Mouse (Mus musculus) kidney, adult 2 months (tissue): ENCODE data around the gene Cyld. TPM values are rescaled to one million over a fixed set of nuclear protein-coding genes. Genes with fewer than 3 reads are reported as not detected.

Experiments used
- DNase-seq: peaks from one replicate; pipeline ENCODE4 v3.0.0; 2021
- H3K27ac ChIP-seq: fragments of 200-500 bp; 2 replicates; pipeline ENCODE4 v1.5.1; 2012; ENCODE audit warnings: low read depth, low read length, control low read depth, inconsistent platforms; ENCODE audit not compliant: insufficient read depth
- H3K27me3 ChIP-seq: fragments of 200-500 bp; replicated peaks from 2 replicates; pipeline ENCODE4 v1.6.1; 2012; ENCODE audit warnings: mild to moderate bottlenecking, moderate library complexity, low read length, inconsistent platforms; ENCODE audit not compliant: control insufficient read depth, insufficient read depth
- H3K36me3 ChIP-seq: fragments of 200-500 bp; 2 replicates; pipeline ENCODE4 v1.6.1; 2012; ENCODE audit warnings: mild to moderate bottlenecking, moderate library complexity, low read length, inconsistent platforms; ENCODE audit not compliant: control insufficient read depth, insufficient read depth
- H3K4me1 ChIP-seq: fragments of 200-500 bp; 2 replicates; pipeline ENCODE4 v1.6.1; 2011; ENCODE audit warnings: low read length; ENCODE audit not compliant: control insufficient read depth, insufficient read depth
- H3K4me3 ChIP-seq: fragments of 200-500 bp; 2 replicates; pipeline ENCODE4 v1.5.1; 2011; ENCODE audit warnings: mild to moderate bottlenecking, low read depth, low read length, control low read depth; ENCODE audit not compliant: insufficient read depth
- CTCF ChIP-seq: fragments of 200-500 bp; conservative IDR thresholded peaks from 2 replicates; pipeline ENCODE4 v1.5.1; 2011; ENCODE audit warnings: low read depth, mild to moderate bottlenecking, control low read depth, low read length, moderate library complexity, mixed read lengths; ENCODE audit not compliant: insufficient read depth, insufficient read length
- POLR2A ChIP-seq: fragments of 200-500 bp; IDR thresholded peaks from one replicate; pipeline ENCODE4 v1.6.1; 2011; ENCODE audit warnings: low read depth, low read length, control low read depth
- WGBS: fragments of 180-500 bp; shearing (Covaris S2); methylation state at CpG from one replicate; pipeline ENCODE4 v1.1.7; 2018; 5-methylcytosine and 5-hydroxymethylcytosine counted together
- polyA plus RNA-seq: library from polyadenylated mRNA; depleted of rRNA; stranded (reverse); fragments of >200 nt; gene quantifications from 2 replicates; pipeline ENCODE4 v1.2.3, GENCODE M21; 2012

The Cyld gene
- polyA plus RNA-seq, 1 experiment = 10.0 TPM

DNA sequence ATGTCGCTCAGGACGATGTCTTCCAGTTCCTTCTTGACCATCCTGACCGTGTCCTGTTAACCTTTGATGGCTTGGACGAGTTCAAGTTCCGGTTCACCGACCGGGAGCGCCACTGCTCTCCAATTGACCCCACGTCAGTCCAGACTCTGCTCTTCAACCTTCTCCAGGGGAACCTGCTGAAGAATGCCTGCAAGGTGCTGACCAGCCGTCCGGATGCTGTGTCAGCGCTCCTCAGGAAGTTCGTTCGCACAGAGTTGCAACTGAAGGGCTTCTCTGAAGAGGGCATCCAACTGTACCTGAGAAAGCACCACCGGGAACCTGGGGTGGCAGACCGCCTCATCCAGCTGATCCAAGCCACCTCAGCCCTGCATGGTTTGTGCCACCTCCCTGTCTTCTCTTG lies 32.7 kb upstream of the Cyld start:
- WGBS = 40% methylated on average over 16 of the region's 16 CpGs
- DNase-seq = peak; percentile 94
- peak overlapping the region; percentile 75 for H3K27ac ChIP-seq
- H3K4me1 ChIP-seq = peaks cover 9% of the 10 kb centered on the region
- H3K36me3 ChIP-seq = no peaks in the 10 kb centered on the region
- peak overlapping the region; percentile 6; the same call in 1 of the 2 replicates for H3K4me3 ChIP-seq
- TF ChIP-seq CTCF (no peak), POLR2A (no peak)
- no peaks in the 10 kb centered on the region for H3K27me3 ChIP-seq

DNA sequence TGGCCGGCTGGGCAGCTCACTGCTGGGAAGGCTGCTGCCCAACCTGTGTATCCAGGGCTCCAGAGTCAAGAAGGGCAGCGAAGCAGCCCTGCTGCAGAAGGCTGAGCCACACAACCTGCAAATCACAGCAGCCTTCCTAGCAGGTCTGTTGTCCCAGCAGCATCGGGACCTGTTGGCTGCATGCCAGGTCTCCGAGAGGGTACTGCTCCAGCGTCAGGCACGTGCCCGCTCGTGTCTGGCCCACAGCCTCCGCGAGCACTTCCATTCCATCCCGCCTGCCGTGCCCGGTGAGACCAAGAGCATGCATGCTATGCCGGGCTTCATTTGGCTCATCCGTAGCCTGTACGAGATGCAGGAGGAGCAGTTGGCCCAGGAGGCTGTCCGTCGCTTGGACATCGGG lies 31.9 kb upstream of the Cyld start:
- 59% methylated on average over 19 of the region's 19 CpGs for WGBS
- Histone ChIP-seq H3K4me3 (peak overlapping the region; percentile 6; the same call in 1 of the 2 replicates), H3K27ac (peak overlapping the region; percentile 75), H3K4me1 (peaks cover 9% of the 10 kb centered on the region), H3K36me3 (no peaks in the 10 kb centered on the region), H3K27me3 (no peaks in the 10 kb centered on the region)
- peak; percentile 75 for DNase-seq
- TF ChIP-seq CTCF (no peak), POLR2A (no peak)

DNA sequence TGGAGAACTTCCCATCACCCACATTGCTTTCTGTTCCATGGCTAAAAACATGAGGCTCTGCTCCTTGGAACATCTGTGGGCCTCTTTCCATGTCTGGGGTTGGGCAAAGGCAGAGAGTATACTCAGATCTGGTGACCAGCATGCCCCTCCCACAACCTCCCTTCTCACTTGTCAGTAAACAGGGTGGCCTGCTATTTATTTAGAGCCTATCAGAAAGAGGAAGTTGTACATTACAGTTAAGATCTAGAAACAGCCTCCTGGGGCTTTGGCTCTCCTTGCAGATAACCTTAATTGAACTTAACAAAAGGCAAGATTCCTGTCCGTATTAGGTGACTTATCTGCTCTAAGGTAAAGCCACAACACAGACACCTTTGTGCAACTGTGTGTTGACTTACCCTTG lies 30.4 kb upstream of the Cyld start:
- no peak for TF ChIP-seq CTCF
- no peak for TF ChIP-seq POLR2A
- WGBS = 60% methylated on average over 1 of the region's 1 CpGs
- peak; percentile 54 for DNase-seq
- no peaks in the 10 kb centered on the region for H3K27me3 ChIP-seq
- no peak overlapping the region for H3K27ac ChIP-seq
- no peak overlapping the region for H3K4me3 ChIP-seq
- H3K36me3 ChIP-seq = no peaks in the 10 kb centered on the region
- peaks cover 9% of the 10 kb centered on the region for H3K4me1 ChIP-seq

DNA sequence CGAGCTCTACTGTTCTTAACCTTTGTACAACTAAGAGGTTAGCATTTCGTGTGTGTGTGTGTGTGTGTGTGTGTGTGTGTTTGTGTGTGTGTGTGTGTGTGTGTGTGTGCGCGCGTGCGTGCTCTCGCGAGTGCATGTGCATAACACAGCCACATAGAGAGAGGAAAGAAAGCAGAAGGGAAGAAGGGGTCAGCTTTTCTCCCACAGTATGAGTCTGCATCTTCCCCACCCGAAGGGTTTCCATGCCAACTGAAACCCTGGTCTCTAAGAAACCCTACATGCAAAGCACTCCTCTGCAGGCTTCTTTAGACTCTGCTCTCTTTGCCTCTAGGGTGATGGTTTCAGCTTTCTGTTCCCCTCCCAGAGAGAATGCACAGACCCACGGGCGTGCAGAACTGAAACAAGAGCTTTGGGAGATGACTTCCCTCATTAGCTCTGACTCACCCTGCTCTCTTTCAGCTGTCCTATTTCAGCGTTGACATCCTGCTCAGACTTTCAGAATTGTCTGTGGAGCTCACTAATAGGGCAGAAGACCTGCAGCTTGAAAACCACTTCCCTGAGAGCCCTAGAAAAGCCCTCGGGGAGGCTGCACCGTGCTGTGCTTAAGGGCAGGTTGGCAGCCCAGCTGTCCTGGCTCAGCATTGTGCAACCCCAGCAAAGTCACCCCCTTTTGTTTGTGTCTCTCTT lies 28.3 kb upstream of the Cyld start:
- no peak for TF ChIP-seq CTCF
- Histone ChIP-seq H3K4me3 (no peak overlapping the region), H3K4me1 (peaks cover 6% of the 10 kb centered on the region), H3K27me3 (no peaks in the 10 kb centered on the region), H3K36me3 (no peaks in the 10 kb centered on the region), H3K27ac (no peak overlapping the region)
- 47% methylated on average over 14 of the region's 14 CpGs for WGBS
- peak; percentile 50 for DNase-seq

DNA sequence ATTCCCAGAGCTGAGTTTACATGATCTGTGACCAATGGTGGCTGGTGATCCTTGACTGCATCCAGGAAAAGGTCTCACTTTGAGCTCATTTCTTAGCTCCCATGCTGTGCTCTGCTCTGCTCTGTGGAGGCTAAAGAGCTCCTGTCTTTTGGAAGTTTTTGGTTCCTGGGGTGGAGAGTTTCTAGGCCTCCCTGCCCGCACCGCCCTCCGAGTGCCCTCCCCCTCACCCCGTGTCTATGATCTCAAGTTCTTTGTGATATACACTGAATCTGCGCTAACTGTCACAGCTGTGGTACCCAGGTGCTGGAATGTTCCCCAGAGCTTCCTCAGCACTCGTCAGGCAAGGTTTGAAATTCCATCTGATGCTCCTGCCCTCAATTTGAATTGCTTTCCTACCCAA lies 26.0 kb upstream of the Cyld start:
- 82% methylated on average over 6 of the region's 6 CpGs for WGBS
- TF ChIP-seq POLR2A (no peak), CTCF (no peak)
- H3K27ac ChIP-seq = no peak overlapping the region
- no peaks in the 10 kb centered on the region for H3K36me3 ChIP-seq
- H3K27me3 ChIP-seq = no peaks in the 10 kb centered on the region
- no peak overlapping the region for H3K4me3 ChIP-seq
- no peak for DNase-seq
- no peaks in the 10 kb centered on the region for H3K4me1 ChIP-seq

DNA sequence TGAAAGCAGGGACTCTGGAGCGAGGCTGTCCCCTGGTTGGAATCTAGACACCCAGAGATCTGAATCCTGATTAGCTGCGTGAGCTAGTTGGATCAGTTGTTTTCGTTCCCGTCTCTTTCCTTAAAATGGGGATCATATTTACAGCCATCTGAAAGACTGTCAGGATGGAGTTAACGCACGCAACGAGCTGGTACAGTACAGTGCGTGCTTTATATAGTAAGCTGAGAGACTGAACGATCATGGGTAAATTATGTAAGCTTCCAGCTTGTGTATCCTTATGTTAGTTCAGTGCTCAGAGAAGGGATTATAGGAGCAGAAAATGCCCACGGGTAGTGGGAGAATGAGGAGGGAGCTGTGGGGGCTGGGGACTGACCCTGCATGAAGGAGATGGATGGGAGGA lies 25.3 kb upstream of the Cyld start:
- 87% methylated on average over 10 of the region's 10 CpGs for whole genome bisulfite sequencing

DNA sequence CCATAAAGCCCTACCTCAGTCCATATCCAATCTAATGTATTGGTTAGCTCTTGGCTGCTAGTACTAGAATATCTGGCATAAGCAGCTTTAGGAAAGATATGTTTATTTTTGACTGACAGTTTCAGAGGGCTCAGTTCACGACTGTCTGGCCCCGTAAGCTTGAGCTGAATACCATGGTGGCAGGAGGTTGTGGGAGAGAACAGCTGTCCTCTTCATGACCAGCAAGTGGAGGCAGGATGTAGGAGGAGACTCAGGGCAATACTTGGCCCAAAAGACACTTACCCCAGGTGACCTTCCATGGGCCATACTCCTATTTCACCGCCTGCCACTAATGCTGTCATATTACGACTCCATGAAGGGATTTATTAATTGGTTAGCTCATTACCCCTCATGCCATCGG lies 23.0 kb upstream of the Cyld start:
- peak; percentile 43 for DNase-seq
- no peak overlapping the region for H3K4me3 ChIP-seq
- no peak for TF ChIP-seq POLR2A
- no peak for TF ChIP-seq CTCF
- H3K27ac ChIP-seq = no peak overlapping the region
- 85% methylated on average over 5 of the region's 5 CpGs for WGBS
- no peaks in the 10 kb centered on the region for H3K36me3 ChIP-seq
- no peaks in the 10 kb centered on the region for H3K4me1 ChIP-seq
- H3K27me3 ChIP-seq = no peaks in the 10 kb centered on the region

More for the DNA sequence above, 25.3 kb upstream of the Cyld start:
- no peak for DNase-seq
- no peak for TF ChIP-seq CTCF
- TF ChIP-seq POLR2A = no peak
- Histone ChIP-seq H3K4me1 (no peaks in the 10 kb centered on the region), H3K4me3 (no peak overlapping the region), H3K27ac (no peak overlapping the region), H3K36me3 (no peaks in the 10 kb centered on the region), H3K27me3 (no peaks in the 10 kb centered on the region)
